Mouse (Mus musculus) kidney, adult 2 months (tissue): ENCODE results near the gene Gm21887.
"Not testable (repeated sequence)": the region's sequence is repeated elsewhere in the genome, so short reads cannot be mapped to it uniquely, and the experiment has no call there.

Source experiments
- CTCF ChIP-seq: fragments of 200-500 bp; conservative IDR thresholded peaks from 2 replicates; pipeline ENCODE4 v1.5.1; 2011; ENCODE audit warnings: low read depth, mild to moderate bottlenecking, control low read depth, low read length, moderate library complexity, mixed read lengths; ENCODE audit not compliant: insufficient read depth, insufficient read length
- POLR2A ChIP-seq: fragments of 200-500 bp; IDR thresholded peaks from one replicate; pipeline ENCODE4 v1.6.1; 2011; ENCODE audit warnings: low read depth, low read length, control low read depth

GRCm38 (mm10) chrX:169975681-169976131, 33.8 kb upstream of the Gm21887 start:
- TF ChIP-seq CTCF, POLR2A: not testable (repeated sequence)
